Mouse (Mus musculus) spleen, embryonic (tissue): ENCODE data around the gene Cabp7.
"Not testable (repeated sequence)": the region's sequence is repeated elsewhere in the genome, so short reads cannot be mapped to it uniquely, and the experiment has no call there.

Source experiments
- CTCF ChIA-PET: fragments of 350-600 bp; sonication (Branson Sonifier 250); formaldehyde crosslinking; loops from one replicate; lab custom pipeline; 2022; lab: Charles Lee

The Cabp7 gene

DNA sequence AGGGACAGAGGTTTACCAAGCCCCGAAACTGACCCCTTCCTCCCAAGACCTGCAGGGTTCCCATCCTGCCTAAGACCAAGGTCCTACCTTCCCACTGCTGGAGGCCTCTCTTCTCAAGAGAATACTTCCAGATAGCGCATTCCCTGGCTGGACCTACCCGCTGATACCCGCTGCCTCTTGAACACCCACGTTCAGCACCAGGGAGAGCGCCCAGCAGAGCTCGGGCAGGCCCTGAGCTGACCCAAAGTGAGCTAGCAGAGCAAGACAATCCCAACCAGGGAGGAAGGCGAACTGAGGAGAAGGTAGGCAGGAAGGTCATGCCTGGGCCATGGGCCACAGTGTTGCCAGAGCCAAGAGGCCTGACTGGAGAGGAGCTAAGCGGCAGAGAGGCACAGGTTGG lies 3.7 kb upstream of the Cabp7 start:
- CTCF ChIA-PET: interaction anchor here (0.5 kb wide), 1 partner anchor 498 kb away, joined by 3 read pairs; no protein-coding TSS in a partner anchor

DNA sequence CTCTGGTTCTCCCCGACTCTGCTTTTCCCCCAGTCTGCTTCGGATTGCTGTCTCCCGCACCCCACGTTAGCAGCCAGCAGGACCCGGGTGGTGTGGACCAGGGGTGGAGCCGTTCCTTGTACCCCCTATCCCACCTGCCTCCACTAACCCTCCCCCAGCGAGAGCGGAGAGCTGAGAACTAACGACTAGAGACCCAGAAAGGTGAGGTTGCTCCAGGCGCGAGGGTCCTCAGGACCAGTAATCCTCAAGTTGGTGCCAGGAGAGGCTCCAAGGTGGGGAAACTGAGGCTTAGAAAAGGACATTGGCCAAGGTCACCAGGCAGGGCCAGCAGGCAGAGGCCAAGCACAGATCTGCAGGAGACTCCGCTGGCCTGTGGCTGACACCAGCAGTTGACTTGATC lies 707 bp upstream of the Cabp7 start:
- CTCF ChIA-PET: no interaction called here

DNA sequence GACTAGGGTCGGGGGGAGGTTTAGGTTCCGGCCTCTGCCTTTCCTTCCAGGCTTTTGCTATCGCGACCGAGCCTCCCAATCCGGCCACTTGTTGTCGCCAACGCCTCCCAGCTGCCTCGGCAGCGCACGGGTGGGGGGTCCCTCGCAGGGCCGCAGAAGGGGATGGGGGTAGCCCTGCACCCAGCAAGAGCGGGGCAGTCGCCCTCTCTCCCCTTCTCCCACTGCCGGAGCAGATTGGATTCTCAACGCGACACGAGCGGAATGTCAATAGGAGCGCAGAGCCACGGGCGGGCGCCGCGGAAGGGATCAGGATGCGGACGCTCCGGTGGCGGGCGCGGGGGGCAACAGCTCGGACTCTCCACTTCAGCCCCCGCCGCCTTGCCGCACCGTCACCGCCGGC lies 609 bp downstream of the Cabp7 start:
- CTCF ChIA-PET: no interaction called here

DNA sequence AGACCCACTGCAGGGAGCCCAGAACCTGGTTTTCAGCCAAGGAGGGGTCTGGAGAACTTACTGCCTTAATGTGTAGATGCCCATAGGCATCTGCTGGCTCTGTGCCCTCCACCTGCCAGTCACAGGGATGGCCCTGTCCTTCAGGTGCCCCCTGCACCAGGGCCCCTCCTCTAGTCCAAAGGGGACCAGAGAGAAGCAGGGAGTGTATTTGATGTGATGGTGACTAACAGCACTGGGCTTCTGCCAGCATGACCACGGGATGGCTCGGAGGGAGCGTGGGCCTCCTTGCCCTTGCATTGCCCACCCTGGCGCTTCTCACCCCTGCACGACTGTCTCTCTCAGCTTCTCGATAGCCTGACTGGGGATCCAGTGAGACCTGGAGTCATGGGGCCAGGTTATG lies 1.9 kb downstream of the Cabp7 start:
- CTCF ChIA-PET: no interaction called here

DNA sequence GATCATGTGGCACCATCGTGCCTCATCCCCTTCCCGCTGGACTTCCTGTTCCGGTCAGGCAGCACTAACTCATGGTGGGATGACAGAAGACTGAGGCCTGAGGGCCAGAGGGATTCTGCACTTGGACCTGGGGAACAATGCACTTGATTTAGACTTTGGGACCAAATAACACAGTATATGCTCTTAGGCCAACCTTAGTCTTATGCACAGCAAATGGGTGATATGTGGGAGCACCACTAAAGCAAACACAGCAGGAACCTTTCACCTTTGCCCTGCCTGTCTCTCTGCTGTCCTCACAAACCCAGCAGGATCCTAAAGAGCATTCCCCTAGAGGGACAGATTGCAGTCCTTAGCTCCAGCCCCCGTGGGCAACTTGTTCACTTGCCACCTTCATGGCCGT lies 5.8 kb downstream of the Cabp7 start:
- CTCF ChIA-PET: no interaction called here

DNA sequence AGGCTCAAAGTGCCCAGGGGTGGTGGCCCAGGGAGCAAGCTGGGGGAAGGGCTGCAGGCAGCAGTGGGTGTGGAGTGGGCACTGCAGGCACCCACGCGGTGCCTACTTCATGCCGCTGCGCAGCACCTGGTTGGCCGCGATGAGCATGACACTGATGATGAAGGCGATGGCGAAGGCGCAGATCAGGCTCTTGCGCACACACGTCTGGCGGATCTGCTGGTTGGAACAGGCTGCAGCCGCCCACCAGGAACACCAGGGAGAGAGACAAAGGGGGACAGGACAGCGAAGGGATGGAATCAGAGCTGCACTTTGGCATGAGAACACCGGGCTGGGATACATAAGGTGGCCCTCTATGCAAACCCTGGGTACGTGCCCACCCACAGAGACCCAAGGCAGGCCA lies 7.9 kb downstream of the Cabp7 start:
- CTCF ChIA-PET: no interaction called here

DNA sequence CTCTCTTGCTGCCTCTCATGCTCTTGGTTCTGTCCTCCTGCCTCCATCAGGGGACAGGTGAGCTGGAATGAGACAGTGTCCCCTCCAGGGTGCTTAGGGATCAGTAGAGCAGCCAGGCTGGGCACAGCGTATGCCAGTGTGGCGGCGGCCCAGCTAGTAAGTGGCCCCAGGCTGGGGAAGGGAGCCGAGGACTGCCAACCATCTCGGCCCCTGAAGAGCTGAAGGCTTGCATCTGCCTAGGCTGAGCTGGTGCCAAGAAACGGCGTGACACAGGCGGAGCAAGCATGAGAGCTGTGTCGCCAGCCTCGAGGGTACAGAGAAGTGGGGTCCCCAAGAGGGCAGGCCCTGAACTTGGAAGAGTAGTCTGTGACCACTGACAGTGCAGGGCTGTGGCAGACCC lies 8.9 kb downstream of the Cabp7 start:
- CTCF ChIA-PET: no interaction called here

DNA sequence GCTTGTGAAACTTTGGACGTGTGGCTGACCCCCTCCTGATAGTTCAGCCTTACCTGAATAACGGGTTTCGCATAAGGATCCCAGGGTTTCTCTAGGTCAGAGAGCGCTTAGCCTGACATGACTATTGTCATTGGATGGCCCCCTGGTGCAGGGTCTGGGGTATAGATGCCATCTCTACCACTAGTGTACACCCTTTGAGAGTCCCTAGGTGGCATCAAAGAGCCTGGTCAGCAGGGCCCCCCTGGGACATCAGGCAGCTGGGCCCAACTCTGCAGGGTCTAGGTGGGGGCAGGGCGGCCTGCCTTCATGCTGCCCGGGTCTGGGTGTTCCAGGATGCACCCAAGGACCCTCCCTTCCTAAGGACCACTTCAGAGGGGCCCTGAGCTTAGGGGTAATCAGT lies 10.2 kb downstream of the Cabp7 start:
- CTCF ChIA-PET: no interaction called here

DNA sequence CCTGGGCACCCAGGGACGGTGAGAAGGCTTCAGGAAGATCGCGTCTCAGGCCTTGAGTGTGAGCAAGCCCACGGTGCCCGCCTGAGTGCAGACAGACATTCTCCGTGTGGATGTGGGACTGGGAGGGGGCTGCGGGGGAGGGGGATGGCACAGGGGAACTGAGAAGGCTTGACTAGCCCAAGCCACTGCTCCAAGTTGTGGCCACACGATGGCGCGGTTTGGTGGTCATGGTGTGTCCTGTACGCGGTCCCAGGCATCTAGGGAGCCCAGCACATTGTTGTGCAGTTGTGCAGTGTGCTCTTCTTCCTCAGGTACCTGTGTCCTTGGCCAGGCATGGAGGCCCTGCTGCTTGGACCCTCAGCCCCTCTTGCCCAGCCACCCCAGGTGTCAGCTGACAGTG lies 12.4 kb downstream of the Cabp7 start:
- CTCF ChIA-PET: no interaction called here

DNA sequence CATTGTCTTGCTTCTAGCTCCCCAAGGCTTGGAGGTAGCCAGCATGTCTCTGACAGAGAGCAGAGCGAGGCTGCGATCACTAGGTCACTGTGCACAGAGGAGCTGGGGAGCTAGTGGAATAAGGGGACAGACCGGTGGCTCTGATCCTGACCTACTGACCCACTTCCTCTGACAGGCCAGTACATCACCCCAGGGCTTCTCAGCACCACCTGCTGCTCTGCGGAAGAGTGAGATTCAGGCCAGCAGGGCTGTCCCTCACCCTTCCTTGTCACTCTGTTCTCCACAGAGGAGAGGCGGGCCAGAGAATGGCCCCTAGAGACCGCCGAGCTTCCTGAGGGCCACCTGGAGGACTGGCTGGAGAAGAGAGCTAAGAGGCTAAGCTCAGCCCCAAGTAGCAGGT lies 14.8 kb downstream of the Cabp7 start:
- CTCF ChIA-PET: interaction anchor here (0.6 kb wide), 1 partner anchor 71 kb away, joined by 5 read pairs; no protein-coding TSS in a partner anchor

DNA sequence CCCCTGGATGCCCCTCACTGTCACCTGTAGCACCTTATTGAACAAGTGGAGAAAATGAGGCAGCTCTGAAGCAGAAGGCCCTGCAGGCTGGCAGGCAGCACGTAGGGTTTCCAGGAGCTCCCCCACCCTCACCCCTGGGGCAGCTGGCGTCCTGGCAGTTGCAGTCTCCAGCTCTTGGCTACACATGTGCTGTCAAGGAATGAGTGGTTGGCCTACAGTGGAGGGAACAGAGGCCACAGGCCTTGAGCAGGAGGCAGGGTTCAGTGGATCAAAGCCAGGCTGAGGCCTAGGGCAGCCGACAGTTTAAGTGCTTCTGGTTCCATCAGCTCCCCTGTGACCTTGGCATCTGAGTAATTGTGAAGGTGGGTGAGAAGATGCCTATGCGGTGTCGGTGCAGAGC lies 15.7 kb downstream of the Cabp7 start:
- CTCF ChIA-PET: no interaction called here

DNA sequence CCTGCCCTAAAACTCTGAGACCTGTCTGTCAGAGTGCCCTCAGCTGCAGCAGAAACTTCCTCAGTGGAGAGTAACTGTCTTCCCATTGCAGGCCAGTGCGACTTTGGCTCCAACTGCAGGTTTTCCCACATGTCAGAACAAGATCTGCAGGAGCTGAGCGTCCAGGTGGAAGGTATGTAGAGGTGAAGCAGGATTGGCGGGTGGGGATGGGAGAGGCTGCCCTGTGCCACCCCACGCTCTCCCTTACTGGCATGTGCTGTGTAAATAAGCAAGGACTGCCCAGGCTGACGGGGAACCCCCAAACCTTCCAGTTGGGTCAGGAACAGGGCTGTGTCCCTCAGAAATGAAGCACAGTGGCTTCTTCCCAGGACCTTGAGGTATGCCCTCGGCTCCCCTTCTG lies 16.5 kb downstream of the Cabp7 start:
- CTCF ChIA-PET: no interaction called here

DNA sequence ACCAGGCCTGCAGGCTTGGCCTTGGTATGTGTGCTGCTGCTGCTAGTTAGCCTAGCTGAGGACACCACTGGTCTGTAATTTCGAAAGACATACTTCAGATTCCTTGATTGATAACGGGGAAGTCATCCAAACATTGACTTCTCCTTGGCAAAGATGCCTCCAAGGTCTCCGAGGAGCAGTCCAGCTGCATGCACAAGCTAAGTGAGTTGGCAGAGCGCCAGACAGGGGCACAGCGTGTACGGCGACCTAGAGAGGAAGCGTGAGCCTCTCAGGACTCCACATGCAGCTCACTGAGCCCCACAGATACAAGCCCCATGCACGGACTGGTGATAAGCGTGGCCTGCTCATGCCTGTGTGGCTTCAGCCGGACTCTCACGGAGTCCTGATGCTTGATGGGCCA lies 17.0 kb downstream of the Cabp7 start:
- CTCF ChIA-PET: no interaction called here

DNA sequence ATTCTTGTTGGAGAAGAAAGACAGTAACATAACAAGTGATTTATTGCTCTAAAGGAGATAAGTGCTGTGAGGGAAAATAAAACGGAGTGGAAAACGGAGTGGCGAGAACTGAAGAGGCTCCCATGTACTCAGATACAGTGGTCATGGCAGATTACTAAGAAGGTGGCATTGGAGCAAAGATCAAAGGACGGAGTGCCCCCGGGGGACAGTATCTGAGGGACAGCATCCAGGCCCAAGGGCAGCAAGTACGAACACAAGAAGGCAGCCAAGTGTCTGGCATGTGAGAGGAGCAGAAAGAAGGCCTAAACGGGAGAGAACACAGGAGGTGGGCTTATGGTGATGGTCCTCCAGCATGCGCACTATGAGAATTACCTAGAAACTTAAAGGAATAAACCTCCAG lies 24.9 kb downstream of the Cabp7 start:
- CTCF ChIA-PET: no interaction called here

DNA sequence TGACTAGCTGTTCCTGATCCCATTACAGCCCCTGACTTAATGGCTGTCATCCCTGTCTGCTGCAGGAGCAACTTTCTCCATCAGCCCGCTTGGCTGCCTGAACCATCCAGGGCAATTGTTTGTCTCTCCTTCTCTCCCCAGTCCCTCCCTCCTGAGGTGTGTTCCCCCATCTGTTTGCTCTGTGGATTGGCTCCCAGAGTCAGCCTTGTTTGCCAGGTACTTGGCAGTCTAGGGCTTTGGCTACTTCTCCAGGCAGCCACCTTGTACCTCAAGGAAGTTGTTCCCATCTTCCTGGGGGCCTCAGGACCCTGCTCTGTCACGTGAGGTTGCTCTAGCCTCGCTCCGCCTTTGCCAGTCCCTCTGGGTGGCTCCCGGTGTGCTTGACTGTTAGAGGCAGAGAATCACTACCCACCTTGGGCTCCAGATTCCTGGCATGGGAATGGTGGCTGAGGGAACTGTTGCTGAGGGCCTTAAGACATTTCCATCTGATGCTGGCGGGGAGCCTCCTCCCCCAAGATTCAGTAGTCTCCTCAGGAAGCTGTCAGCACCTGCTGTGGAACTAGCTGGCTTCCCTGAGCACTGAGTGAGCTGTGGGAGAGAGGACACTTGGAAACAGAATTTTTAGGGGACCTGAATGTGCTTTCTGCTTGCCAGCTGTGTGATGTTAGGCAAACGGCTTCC lies 25.5 kb downstream of the Cabp7 start:
- CTCF ChIA-PET: no interaction called here

DNA sequence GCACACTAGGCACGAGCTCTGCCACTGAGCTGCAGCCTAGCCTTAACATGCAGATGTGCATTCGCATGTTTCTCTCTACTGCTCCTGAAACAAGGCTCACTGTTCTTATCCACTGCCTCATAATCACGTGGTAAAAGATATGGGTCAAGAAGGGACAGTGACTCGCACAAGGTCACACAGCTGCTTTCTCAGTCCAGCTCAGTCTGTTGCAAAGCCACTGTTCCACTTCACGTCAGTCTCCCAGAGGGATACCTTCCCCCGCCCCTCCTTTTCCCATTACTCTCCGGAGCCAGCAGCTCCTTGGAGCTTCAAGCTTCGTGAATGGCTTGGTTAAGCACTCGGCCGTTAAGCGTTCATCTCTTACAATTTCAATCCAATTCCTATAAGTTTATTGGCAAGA lies 26.2 kb downstream of the Cabp7 start:
- CTCF ChIA-PET: no interaction called here

DNA sequence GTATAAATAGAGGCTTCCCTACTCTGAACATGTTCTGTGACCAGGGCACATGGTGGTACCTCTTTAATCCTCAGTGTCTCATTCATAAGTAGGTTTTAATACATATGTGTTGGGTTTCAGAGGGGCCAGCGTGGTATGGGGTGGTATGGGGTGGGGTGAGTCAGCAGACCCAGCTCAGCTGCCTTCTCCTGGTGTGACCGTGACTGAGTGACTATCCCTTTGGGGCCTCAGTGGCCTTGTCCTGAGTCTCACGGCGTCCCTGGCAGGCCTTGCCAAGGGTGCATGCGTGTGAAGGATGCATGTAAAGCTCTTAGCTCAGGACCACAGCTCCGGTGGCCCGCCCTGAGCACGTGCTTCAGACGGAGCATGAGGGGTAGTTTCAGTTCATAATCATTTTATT lies 26.6 kb downstream of the Cabp7 start:
- CTCF ChIA-PET: no interaction called here

DNA sequence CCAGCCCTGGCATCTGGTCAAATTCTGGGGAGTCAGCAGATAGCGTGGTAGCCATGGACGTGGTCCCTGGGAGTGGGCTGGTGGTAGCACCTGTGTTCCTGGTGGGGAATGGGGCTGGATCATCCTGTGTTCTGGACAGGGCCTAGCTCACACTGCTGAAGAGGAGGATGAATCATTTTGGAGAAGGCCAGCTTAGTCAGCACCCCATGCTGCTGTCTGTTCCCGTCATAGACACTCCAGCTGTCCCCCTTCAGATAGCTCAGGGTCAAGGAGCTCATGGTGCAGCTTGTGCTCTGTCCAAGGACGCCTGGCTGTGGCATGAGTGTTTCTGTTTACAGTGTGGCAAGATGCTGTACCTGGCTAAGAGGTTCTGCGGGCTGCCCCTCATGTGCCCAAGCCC lies 28.0 kb downstream of the Cabp7 start:
- CTCF ChIA-PET: no interaction called here

DNA sequence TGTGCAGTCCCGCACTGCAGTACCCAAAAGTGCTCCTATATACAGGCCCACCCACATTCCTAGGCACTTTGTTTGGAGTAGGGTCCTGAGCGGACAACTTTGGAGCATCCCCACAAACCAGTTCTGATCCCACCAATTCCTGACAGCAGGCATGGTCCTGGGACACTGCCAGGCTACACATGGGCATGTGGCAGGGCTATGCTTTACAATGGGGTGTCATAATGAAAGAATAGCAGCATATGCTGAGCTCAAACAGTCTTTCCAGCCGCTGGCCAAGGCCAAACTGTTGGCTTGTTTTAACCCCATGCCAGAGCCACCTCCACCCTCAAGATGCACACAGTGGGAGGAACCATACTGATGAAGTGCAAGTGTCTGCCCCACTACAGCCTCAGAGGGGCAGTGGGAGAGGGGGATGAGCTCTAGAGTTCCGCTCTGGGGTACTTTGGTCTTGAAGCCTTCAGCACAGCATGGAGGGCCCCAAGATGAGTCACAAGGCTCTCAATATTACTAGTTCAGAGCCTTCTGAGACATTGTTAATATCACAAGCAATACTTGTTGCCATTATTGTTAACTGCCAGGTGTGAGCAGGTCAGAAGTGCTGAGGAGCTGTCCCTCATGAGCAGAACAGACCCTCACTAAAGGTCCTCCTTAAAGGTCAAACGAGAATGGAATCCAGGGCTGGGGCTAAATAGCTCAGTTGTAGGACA lies 29.9 kb downstream of the Cabp7 start:
- CTCF ChIA-PET: no interaction called here

DNA sequence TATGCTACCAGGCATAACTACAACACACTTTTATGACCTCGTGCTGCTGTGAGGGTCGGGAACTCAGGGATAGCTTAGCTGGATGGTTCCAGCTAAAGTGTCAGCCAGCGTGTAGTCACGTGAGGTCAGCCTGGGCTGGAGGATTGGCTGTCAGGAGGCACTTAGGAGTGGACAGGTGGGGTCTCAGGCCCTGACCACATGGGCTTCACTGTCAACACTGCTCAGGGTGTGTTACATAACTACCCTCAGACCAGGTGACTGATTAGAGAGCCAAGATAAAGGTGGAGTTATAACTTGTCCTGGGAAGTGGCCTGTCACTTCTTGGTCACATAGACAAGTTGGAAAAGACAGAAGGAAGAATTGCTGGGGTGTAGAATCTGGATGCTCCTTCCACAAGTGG lies 31.0 kb downstream of the Cabp7 start:
- CTCF ChIA-PET: no interaction called here

DNA sequence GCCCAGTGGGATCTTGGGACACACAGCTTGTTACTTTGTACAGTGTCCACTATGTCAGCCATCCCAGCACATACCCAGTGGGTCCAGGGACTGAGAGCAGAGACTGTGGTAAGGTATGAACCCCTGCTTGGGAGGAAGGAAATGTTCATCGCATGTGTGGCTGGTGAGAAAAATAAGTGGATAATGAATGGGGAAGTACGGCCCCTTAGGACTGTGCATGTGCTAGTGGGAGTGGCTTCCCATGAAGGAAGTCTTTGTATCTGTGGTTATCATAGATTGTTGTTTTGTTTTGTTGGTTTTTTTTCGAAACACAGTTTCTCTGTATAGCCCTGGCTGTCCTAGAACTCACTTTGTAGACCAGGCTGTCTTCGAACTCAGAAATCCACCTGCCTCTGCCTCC lies 31.9 kb downstream of the Cabp7 start:
- CTCF ChIA-PET: no interaction called here

DNA sequence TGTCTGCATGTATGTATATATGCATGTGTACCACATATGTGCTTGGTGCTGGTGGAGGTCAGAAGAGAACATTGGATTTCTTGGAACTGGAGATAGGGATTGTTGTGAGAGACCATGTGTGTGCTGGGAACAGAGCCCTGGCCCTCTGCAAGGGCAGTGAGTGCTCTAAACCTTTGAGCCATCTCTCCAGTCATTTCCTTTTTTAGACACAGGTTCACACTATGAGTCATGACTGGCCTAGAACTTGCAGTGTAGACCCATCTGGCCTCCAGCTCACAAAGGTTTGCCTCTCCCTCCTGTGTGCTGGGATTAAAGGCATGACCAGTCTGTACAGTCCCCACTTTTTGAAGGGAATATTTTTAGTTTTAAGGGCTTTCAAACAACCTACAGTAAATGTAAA lies 33.8 kb downstream of the Cabp7 start:
- CTCF ChIA-PET: no interaction called here

DNA sequence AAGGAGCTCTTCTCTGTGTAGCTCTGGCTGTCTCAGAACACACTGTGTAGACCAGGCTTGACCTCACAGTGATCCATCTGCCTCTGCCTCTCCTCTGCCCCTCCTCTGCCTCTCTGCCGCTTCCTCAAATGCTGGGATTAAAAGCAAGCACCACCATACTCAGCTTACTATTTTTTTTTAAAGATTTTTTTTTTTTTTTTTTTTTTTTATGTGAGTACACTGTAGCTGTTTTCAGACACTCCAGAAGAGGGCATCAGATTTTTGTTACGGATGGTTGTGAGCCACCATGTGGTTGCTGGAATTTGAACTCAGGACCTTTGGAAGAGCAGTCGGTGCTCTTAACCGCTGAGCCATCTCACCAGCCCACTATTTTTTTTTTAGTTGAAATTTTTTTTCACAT lies 36.4 kb downstream of the Cabp7 start:
- CTCF ChIA-PET: not testable (repeated sequence)

DNA sequence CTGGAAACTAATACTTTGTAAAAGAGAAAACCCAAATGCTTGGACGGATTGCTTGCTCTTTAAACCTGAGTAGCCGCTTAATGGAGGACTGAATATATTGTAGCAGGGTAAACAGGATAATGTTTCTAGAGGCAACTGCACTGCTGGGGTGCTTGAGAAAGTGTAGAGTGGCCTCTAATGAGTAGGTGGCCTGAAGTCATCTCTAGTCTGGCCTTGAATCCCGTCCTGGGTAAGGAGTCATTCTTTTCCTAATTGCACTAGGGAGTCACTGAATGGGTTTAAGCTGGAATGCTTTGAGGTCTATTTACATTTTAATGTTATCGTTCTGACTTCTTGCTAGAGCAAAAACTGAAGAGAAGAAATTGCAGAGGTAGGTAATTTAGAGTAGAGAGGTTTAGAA lies 41.4 kb downstream of the Cabp7 start:
- CTCF ChIA-PET: interaction anchor here (0.6 kb wide), 1 partner anchor 793 kb away, joined by 3 read pairs; no protein-coding TSS in a partner anchor
